Mouse (Mus musculus) small intestine, adult 2 months (tissue): Measurements from ENCODE around the gene Minos1. TPM values are rescaled to one million over a fixed set of nuclear protein-coding genes. Genes with fewer than 3 reads are reported as not detected.

Experiments used
- H3K27ac ChIP-seq: fragments of 200-500 bp; 2 replicates; pipeline ENCODE4 v1.5.1; 2012; ENCODE audit warnings: low read depth, low read length, control low read depth, inconsistent platforms; ENCODE audit not compliant: insufficient read depth
- H3K27me3 ChIP-seq: fragments of 200-500 bp; 2 replicates; pipeline ENCODE4 v1.6.1; 2012; ENCODE audit warnings: mild to moderate bottlenecking, moderate library complexity, low read length, inconsistent platforms; ENCODE audit not compliant: control insufficient read depth, insufficient read depth
- H3K36me3 ChIP-seq: fragments of 200-500 bp; 2 replicates; pipeline ENCODE4 v1.6.1; 2012; ENCODE audit warnings: mild to moderate bottlenecking, low read length, control low read depth, inconsistent platforms; ENCODE audit not compliant: control insufficient read depth, insufficient read depth
- H3K4me1 ChIP-seq: fragments of 200-500 bp; 2 replicates; pipeline ENCODE4 v1.6.1; 2012; ENCODE audit warnings: low read length, inconsistent platforms, mixed read lengths; ENCODE audit not compliant: control insufficient read depth, insufficient read depth, insufficient read length
- H3K4me3 ChIP-seq: fragments of 200-500 bp; 2 replicates; pipeline ENCODE4 v1.5.1; 2012; ENCODE audit warnings: low read depth, mild to moderate bottlenecking, control low read depth, inconsistent platforms, low read length, moderate library complexity
- CTCF ChIP-seq: fragments of 200-500 bp; IDR thresholded peaks from 2 replicates; pipeline ENCODE4 v1.5.1; 2012; ENCODE audit warnings: low read depth, mild to moderate bottlenecking, control low read depth, inconsistent platforms, low read length, moderate library complexity, mixed read lengths; ENCODE audit not compliant: insufficient replicate concordance, insufficient read length; ENCODE audit errors: extremely low read depth
- POLR2A ChIP-seq: fragments of 200-500 bp; IDR thresholded peaks from 2 replicates; pipeline ENCODE4 v1.6.1; 2012; ENCODE audit warnings: low read depth, mild to moderate bottlenecking, control low read depth, inconsistent platforms, low read length, moderate library complexity
- WGBS: fragments of 180-500 bp; shearing (Covaris S2); methylation state at CpG from one replicate; pipeline ENCODE4 v1.1.7; 2018; 5-methylcytosine and 5-hydroxymethylcytosine counted together
- polyA plus RNA-seq: library from polyadenylated mRNA; depleted of rRNA; stranded (reverse); fragments of >200 nt; gene quantifications from 2 replicates; pipeline ENCODE4 v1.2.3, GENCODE M21; 2012

The Minos1 gene
- polyA plus RNA-seq, 1 experiment, result 29.4 TPM

DNA sequence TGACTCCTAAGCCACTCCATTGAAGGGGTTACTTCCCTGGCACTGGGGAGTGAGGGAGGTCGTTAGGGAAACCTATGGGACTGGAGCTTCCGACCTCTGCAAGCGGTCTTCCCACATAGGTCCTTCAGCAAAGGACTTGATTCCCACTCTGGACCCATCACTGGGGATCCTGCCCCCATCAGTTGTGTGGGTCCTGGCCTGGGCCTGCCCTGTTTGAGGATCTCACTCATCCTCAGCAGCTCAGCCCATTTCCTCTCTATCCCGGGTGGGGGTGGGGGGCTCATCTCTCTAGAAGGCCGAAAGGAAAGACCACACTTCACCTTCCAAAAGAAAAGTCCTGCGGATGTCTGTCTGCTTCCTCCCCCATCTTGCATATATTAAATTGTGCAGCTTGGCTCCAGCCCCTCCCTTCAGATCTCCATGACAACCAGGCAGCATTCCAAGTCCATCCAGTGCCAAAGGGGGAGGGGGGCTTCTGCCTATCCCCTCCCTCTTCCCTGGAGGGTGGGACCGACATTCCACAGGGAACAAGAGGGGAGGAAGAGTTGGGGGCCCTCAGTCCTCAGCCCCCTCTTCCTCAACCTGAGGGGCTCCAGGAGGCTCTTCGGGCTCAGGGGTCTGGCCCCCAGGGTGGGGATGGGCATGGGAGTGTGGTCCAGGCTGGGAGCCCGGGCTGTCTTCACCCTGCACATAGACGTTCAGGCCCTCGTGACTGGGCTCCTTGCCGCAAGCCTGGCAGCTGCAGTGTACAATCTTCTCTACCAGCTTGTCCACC, 47.9 kb downstream of the Minos1 start:
- WGBS, result 57% methylated on average over 12 of the region's 12 CpGs
- TF ChIP-seq POLR2A, result no peak
- no peak for TF ChIP-seq CTCF
- no peaks in the 10 kb centered on the region; the same call in 1 of the 2 replicates for H3K27me3 ChIP-seq
- H3K4me1 ChIP-seq, result peaks cover 23% of the 10 kb centered on the region
- H3K4me3 ChIP-seq, result no peak overlapping the region
- no peak overlapping the region for H3K27ac ChIP-seq
- H3K36me3 ChIP-seq, result peaks cover 5% of the 10 kb centered on the region; the same call in 1 of the 2 replicates

DNA sequence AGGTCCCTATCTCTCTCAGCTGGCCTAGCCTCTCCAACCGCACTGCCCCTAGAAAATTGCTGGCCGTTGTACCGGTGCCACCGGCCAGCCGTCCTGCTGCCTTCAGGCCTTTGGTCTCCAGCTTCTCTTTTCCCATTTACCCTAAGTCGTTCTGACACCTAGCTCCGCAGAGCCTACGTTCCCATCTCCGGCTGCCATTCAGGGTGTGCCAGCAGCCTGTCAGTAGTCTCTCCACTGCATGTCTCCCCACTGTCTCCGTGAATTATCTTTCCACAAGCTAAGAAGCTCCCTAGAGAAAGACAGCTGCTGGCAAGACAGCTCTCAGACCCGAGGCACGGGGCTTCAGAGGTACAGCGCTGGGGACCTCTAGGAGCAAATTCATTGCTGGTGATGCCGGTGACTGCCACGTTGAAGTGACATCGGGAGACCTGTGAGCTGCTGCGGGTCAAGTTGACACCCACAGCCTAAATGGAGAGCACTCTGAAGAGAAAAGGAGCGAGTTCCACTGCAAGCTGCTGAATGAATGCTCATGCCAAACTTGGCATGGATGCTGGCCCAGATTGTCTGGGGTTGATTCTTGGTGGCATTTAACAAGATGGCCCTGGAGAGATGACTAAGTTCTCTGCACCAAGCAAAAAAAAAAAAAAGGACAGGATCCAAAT, 49.5 kb downstream of the Minos1 start:
- Histone ChIP-seq H3K27me3 (no peaks in the 10 kb centered on the region; the same call in 1 of the 2 replicates), H3K4me3 (no peak overlapping the region), H3K27ac (no peak overlapping the region), H3K4me1 (peaks cover 15% of the 10 kb centered on the region), H3K36me3 (peaks cover 5% of the 10 kb centered on the region; the same call in 1 of the 2 replicates)
- WGBS, result 86% methylated on average over 18 of the region's 18 CpGs
- no peak for TF ChIP-seq CTCF
- TF ChIP-seq POLR2A, result no peak

DNA sequence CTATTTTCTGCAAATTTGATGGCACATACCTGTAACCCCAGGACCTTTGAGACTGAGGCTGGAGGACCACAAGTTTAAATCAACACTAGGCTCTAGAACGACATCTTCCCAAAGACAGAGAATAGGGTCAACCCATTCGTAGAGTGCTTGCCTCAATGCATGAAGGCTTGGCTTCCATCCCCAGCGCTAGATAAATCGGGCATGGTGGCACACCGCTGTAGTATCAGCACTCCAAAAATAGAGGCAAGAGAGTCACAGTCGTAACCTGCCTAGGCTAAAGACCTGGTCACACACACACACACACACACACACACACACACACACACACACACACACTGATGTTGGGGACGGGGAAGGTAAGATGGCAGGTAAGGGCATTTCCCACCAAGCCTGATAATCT, 50.7 kb downstream of the Minos1 start:
- H3K27me3 ChIP-seq, result peaks cover 5% of the 10 kb centered on the region
- peaks cover 18% of the 10 kb centered on the region for H3K4me1 ChIP-seq
- no peak overlapping the region for H3K27ac ChIP-seq
- 87% methylated on average over 7 of the region's 7 CpGs for WGBS
- peaks cover 5% of the 10 kb centered on the region; the same call in 1 of the 2 replicates for H3K36me3 ChIP-seq
- no peak overlapping the region for H3K4me3 ChIP-seq
- TF ChIP-seq POLR2A (no peak), CTCF (no peak)

DNA sequence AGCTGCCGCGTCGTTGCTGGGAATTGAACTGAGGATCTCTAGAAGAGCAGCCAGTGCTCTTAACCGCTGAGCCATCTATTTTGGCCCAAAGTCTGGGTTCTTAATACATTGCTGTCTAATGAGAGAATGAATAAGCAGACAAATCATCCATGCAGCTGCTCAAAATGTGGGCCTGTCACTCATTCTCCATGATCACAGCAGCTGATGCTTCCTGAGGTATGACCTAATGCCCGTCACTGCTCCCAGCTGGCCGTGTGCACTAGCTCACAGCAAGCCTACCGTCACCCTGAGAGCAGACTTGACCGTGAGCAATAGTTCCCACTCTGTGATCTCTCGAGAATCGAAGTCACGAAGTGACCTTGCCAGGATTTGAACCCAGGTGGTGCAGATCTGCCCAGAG, 51.5 kb downstream of the Minos1 start:
- 89% methylated on average over 11 of the region's 11 CpGs for WGBS
- H3K36me3 ChIP-seq, result peaks cover 4% of the 10 kb centered on the region; the same call in 1 of the 2 replicates
- no peak overlapping the region for H3K27ac ChIP-seq
- H3K4me3 ChIP-seq, result no peak overlapping the region
- H3K27me3 ChIP-seq, result peaks cover 13% of the 10 kb centered on the region
- H3K4me1 ChIP-seq, result peaks cover 24% of the 10 kb centered on the region
- no peak for TF ChIP-seq POLR2A
- no peak for TF ChIP-seq CTCF

DNA sequence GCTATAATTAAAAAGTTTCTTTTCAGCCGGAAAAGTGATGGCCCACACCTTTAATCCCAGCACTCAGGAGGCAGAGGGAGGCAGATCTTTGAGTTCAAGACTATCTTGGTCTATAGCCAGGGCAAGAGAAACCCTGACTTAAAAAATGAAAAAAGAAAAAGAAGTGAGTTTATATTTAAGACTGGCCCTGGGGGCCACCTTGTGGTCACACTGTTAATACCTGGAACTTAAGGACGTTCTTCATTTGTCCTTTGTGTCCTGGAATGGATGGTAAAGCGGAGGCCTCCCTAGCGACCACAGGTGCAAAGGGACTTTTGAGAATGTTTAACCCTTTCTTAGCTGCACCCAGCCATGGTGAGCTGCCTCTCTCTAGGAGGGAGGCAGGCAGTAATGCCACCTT, 52.2 kb downstream of the Minos1 start:
- WGBS, result 18% methylated on average over 4 of the region's 4 CpGs

DNA sequence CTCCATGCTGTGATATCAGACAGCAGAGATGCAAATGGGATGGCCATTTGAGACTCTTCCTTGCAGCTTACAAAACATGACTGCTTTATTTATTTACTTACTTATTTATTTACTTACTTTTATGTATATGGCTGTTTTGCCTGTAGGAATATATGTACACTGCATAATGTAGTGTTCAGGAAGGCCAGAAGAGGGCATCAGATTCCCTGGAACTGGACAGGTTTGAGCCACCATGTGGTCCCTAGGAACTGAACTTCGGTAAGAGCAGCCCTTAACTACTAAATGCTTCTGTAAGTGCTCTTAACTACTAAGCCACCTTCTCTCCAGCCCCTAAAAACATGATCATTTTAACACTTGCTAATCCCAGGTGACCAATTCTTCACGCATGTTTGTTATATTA, 52.6 kb downstream of the Minos1 start:
- 30% methylated on average over 2 of the region's 2 CpGs for WGBS
- TF ChIP-seq POLR2A (no peak), CTCF (peak; percentile 32; the same call in 1 of the 2 replicates)
- Histone ChIP-seq H3K27ac (no peak overlapping the region), H3K27me3 (peaks cover 23% of the 10 kb centered on the region), H3K4me3 (no peak overlapping the region), H3K4me1 (peaks cover 26% of the 10 kb centered on the region), H3K36me3 (peaks cover 2% of the 10 kb centered on the region; the same call in 1 of the 2 replicates)

More for the DNA sequence above, 52.2 kb downstream of the Minos1 start:
- H3K4me1 ChIP-seq, result peaks cover 26% of the 10 kb centered on the region
- H3K27me3 ChIP-seq, result peaks cover 20% of the 10 kb centered on the region
- no peak overlapping the region for H3K4me3 ChIP-seq
- TF ChIP-seq POLR2A (no peak), CTCF (0 out of 2 replicates have a peak, but pooled peaks have one; percentile 6)
- H3K36me3 ChIP-seq, result peaks cover 2% of the 10 kb centered on the region; the same call in 1 of the 2 replicates
- no peak overlapping the region for H3K27ac ChIP-seq

DNA sequence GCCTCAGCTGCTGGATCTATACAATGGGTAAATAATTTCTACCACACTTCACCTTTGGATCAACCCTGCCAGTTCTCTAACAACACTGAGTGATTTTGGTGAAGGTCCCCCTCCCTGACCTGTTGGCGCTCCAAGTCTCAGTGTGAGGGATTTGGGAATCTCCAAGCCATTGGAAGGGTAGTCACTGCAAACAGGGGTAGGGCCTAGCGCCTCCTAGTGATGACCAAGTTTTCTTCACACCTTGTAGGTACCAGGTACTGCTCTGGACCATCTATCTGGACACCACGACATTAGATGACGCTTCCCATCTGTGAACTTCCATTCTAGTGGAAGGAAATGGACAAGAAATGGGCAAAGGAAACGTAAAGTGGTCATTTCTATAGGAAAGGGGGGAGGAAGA, 55.0 kb downstream of the Minos1 start:
- TF ChIP-seq POLR2A (no peak), CTCF (peak; percentile 44; the same call in 1 of the 2 replicates)
- Histone ChIP-seq H3K27ac (no peak overlapping the region), H3K27me3 (peaks cover 23% of the 10 kb centered on the region), H3K4me3 (peak overlapping the region; percentile 61; the same call in 1 of the 2 replicates), H3K36me3 (no peaks in the 10 kb centered on the region), H3K4me1 (peaks cover 11% of the 10 kb centered on the region)
- whole genome bisulfite sequencing, result 18% methylated on average over 5 of the region's 5 CpGs
